Mouse (Mus musculus): ENCODE data around the gene Nav1.

Nav1 gene

DNA sequence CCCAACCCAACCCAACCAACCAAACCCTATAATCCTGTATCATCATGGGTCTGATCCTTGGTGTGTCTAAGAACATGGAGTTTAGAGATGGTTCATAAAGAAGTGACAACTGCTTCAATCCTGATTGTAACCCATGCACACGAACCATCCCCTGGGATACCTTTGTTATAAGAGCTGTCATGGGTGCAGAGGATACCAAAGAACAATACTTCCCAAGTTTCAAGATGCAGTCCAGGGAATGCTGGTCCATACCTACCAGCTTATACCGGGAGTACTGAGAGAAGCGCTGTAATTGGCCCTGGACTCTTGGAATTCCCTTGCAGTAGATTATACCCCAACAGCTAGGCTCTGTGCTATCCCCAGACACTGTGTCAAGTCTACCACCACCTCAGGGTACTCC lies 165.2 kb downstream of the Nav1 start:
- no peak for DNase-seq (ENCODE audit: low read depth)

DNA sequence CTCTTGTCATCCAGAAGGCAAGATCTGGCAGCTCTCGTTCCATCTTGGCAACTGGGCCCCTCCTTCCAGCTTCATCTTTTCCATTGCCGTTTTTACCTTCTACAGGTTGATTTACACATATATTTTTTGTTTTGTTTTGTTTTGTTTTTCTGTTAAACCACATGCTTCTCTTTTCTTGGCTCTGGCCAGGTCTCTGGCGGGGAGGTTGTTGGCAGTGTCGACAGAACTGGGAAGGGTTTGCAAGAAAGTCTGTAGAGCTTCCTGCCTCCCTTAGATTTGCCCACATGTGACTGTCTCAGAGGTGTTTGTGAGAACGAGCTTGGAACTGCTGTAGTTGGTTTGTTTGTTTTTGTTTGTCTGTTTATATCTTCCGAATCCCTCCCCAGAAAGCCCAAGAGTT lies 166.1 kb downstream of the Nav1 start:
- DNase-seq (ENCODE audit: low read depth), result no peak

DNA sequence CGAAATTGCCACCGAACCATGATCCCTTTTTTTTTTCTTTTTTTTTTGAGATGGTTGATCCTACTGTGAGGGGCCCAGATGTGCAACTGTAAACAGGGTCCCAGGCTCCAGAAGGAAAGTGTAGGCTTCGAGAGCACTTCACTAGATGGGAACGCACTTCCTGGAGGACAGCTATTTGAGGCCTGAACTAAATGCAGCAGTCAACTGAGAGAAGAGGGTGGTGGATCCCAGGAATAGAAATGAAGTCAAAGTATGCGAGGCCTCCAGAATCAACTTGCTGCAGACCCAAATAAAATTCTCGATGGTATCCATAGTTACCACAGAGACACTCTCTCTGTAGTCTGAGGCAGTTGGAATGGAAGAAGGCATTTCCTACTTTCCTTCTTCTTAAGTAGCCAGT lies 168.3 kb downstream of the Nav1 start:
- DNase-seq (ENCODE audit: low read depth), result no peak

DNA sequence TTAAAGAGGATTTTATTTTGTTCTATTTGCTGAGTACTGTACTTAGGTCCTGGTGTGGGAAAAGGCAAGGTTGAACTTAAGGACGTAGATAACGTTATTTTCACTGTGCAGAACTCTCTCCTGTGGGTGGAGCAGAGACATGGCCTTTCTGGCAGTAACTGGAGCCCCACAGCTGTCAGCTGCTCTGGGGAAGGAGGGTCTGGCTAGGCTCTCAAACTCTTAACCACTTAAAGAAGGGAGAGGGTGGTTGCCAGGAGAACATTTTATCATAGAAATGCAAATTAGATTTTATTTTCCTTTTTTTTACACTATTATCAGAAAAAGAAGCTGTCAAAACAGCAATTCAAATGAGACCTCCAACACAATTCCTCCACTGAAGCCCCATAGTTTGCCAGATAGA lies 171.3 kb downstream of the Nav1 start:
- no peak for DNase-seq (ENCODE audit: low read depth)

DNA sequence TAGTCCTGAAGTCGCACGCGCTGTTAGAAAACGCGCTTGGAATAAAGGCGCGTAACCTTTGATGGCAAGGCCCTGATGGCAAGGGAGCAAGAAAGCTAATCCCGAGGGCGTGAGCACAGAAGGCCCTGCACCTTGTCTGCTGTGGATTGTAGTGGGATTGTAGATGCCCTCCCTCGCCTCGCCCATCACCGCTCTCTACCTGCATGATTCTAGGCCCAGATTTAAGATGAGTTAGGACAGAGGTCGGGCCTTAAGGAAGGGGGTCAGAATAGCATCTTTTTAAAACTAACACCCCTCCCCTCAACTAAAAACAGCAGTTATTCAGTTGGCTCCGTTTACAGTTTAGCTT lies 176.5 kb downstream of the Nav1 start:
- no peak for DNase-seq (ENCODE audit: low read depth)

DNA sequence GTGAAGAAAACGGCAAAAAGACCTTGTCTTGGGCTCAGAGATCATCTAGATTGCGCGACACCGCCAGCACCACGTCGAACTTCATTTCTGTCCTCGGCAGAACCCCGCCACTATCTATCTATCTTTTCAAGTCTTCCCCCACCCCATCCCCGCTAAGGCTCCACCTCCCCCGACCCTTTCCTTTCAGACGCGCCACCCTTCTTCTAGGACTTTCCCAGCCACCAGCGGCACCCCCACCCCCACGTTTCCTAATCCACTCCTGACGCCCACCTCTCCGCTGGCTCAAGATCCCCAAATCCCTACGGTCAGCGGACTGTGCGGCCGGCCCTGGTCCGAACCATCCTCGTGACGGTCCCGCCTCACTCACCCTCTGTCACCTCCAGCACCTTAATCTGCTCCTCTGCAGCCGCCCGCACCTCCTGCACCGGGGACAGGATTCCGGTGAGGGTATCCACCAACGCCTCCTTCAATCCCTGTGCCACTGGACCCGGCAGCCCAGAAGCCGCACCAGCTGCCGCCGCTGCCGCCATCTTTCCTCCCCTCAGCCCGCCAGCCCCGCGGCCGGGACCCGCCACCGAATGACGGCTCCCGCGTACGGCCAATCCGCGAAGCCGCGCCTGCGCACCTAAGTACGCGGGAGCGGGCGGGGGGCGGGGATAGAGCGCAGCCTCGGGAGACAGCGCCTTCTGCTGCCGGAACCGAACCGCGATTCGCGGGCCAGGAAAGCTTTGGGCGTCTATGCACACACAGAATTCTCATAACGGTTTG lies 177.0 kb downstream of the Nav1 start, which contains the start of gene Ipo9:
TSS of gene Ipo9 (minus strand) at position 599 of the 768 bp plus-strand sequence.
- peak; percentile 82 for DNase-seq (ENCODE audit: low read depth)

DNA sequence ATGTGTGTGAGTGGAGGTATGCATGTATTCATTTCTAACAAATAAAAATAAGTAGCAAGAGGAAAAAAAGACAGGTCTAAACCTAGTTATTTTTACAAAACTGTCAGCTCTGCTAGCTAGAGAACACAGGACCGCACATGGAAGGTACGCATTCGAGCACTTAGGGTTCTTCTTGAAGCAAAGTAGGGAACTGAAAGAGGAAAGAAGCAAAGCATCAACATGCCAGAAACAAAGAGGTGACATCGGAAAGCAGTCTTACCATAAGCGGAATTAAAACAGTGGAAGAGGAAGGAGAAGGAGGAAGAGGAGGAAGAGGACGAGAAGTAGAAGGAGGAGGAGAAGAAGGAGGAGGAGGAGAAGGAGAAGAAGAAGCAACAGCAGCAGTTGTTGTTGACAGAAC lies 179.7 kb downstream of the Nav1 start:
- DNase-seq (ENCODE audit: low read depth), result no peak

DNA sequence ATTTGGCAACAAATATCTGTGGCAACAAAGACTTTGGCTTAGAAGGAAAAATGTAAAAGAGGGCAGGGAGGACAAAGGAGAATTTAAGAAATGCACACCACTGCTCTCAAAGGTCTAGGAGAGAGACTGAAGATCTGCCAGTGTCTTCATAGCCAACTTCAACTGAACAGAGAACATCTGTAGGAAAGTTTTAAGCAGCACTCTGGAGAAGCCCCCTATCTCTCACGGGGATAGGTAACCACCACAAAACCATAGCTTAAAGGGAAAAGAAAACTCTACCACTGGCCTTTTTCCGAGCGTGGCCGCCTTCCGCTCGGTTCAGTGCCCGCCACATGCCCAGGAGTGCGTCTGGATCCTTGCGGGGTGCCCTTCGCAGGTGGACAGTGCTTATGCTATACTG lies 180.4 kb downstream of the Nav1 start:
- no peak for DNase-seq (ENCODE audit: low read depth)

DNA sequence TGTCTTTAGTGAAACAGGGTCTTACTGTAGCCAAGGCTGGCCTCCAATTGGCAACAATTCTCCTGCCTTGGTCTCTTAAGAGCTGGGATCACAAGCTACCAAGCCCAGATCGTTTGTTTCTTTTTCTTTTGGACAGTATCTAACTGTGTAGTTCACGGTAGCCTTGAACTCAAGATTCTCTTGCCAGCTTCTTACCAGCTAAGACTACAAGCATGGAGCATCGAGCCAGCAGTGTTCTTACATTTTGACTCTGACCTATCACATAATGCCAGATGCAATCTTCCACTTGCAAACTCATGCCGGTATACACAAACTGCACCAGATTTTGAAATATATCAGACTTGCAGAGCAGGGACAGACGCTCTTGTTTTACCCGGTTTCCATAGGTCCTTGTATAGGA lies 184.3 kb downstream of the Nav1 start:
- DNase-seq (ENCODE audit: low read depth), result no peak

DNA sequence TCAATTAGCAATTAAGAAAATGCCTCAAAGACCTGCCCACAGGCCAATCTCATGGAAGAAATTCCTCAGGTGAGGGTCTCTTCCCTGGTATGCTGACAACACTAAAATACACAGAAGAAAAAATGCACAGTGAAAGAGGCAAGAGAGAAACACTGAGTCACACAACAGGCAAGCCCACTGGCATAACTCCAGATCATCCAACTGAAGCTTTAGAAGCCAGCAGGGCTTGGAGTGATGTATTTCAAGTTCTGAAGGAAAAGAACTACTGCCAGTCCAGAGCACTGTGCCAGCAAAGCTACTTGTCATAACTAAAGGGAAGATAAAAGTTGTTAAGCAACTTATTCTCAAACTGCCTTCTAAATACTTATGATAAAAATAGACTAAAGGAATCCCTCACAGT lies 193.1 kb downstream of the Nav1 start:
- no peak for DNase-seq (ENCODE audit: low read depth)

DNA sequence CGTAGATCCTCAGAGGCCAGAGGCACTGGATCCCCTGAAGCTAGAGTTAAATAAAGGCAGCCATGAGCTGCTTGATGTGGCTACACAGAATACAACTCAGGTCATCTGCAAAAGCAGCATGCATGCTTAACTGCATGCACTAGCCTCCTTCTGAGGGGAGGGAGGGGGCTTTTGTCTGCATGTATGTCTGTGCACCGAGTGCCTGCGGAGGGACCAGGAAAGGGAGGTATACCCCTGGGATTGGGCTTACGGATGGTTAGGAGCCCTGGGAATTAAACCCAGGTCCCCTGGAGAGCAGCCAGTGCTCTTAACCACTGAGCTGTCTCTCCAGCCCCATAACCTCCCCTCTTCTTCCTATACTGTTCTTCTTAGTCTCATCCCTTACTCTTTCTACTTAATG lies 195.0 kb downstream of the Nav1 start:
- DNase-seq (ENCODE audit: low read depth), result no peak

DNA sequence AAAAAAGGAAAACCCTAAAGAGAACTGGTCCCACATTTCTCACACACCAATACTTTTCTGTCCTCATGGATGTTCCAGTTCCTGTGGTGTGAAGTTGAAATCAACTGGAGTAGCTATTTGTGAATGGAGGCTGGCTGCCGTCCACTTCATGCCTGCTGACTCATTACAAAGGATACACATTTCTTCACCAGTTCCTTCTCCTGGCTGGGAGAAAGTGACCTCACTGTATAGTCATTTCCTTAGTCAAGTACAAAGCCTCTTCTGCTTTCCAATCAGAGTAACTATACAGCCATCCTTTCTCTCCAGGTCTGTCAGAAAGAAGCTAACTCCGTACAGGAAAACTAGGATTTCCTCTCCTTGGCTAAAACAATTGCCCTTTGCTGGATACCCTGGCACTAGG lies 196.1 kb downstream of the Nav1 start:
- DNase-seq (ENCODE audit: low read depth), result no peak

DNA sequence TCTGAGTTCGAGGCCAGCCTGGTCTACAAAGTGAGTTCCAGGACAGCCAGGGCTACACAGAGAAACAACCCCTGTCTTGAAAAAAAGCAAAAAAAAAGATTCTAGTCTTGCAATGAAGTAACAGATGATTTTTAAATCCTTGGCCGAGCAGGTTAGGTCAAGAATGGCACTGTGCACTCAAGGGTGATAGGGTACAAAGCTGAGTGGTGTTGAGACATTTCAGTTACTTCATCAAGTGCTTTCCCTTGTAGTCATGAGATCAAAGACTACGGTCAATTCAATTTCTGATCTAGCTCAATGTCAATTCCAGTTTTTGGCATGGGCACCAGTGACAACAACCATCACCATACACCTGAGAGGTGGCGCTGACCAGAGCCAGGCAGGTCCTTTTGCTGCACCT lies 198.1 kb downstream of the Nav1 start:
- DNase-seq (ENCODE audit: low read depth), result no peak

DNA sequence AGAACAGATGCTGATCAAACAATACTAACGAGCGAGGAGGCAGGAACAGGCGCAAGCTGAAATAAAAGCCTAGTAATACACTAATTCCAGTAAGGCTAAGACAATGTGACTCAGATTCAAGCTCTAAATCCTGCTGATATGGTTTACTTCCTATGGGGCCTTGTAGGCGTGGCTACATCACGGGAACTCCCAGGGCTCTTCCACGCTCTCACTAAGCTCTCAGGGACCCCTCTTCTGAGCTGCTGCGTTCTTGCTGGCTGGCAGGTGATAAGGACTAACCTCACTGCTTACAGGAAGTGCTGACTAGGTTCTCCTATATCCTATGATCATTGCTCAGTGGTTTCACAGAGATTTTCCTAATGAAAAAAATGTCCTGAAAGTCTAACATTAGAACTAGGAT lies 201.7 kb downstream of the Nav1 start:
- DNase-seq (ENCODE audit: low read depth), result no peak

DNA sequence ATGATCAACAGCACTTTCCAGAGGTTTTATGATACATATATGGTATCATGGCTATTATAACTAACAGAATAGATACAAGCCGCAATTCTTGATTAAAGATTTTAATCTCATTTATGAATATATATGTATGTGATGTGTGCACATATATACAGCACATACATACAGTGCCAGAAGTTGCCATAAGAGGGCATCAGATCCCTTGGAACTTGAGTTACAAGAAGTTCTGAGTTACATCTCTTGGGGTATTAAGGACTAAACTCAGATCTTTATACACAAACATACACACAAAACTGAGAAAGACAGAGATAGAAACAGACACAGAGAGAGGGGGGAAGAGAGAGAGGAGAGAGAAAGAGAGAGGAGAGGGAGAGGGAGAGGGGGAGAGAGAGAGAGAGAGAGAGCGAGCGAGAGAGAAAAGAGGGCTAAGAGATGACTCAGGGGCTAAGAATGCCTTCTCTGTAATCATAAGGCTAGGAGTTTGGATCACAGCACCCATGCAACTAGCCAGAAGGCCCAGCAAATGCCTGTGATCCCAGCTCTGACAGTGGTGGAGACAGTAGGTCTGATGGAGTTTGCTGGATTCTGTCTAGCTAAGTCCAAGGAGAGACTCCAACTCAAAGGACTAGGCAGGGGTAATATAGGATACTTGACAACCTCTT lies 205.5 kb downstream of the Nav1 start:
- DNase-seq (ENCODE audit: low read depth), result no peak

DNA sequence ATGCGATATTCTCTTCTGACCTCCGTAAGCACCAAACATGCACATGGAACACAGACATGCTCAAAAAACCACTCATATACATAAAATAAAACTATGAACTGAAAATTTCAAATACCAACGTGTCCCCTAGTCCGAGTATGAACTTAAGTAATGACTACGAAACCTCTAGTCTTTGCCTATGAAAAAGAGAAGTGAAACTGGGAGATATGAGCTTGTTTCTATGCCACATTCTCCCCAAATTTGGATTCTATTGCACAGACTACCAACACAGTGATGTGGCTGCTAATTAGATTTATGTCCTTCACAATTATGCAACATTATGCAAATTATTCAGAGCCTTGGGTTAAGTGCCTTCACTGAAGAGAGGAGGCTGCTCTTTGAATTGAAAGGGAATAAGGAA lies 207.6 kb downstream of the Nav1 start:
- DNase-seq (ENCODE audit: low read depth), result no peak

DNA sequence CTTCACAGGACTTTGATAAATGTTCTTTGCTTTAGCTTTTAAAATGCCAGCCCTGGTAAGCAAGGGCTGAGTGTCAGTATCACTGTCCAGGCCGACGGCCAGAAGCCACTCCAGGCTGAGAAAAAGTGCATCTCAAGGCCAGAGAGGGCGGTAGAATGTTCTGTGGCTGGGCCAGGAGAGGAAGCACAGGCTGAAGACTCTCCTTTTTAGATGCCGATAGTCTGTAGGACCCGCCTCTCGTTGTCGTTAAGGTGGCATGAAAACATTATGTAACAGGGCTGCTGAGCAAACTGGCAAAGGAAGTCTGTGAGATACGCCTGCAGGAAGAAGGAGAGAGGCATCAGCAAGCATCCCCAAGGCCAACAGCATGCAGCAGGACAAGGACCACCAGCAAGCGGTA lies 221.9 kb downstream of the Nav1 start:
- no peak for DNase-seq (ENCODE audit: low read depth)

Data from c-Kit-positive CD71-positive TER-119-negative erythroid progenitor cells, embryonic 14.5 days (primary cell).